Mouse (Mus musculus): Measurements from ENCODE around the gene Oosp1.

DNA sequence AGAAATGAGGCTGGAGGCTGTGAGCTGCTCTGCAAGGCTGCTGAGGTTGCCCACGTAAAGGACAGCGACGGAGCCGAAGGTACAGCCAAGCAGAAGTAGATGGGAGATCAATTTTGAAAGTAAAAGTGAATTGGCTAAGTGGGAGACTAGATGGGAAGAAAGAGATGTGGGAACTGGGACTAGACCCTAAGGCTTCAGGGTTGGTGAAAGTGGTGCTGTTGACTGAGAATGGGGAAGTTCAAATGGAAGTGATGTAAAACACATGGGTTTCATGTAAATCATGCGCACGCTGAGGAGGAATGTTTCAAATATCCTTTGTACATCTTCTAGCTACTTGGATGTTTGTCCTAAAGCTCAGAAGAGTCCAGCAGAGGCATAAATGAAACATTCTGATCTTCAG, 7.4 kb upstream of the Oosp1 start:
- TF ChIP-seq CTCF (IDR thresholded peaks at IDR 0.05; ENCODE audit: borderline replicate concordance, extremely low read depth, insufficient read depth, insufficient read length) = no peak
- no peak for TF ChIP-seq POLR2A (IDR thresholded peaks at IDR 0.05; ENCODE audit: borderline replicate concordance, extremely low read depth, insufficient read depth, insufficient read length, poor library complexity, severe bottlenecking)

All from brain, embryonic 14.5 days (tissue).